Mouse (Mus musculus): ENCODE results near the gene Ptprs. TPM values are rescaled to one million over a fixed set of nuclear protein-coding genes. Genes with fewer than 3 reads are reported as not detected.

Ptprs gene
- polyA plus RNA-seq, 1 experiment from 2014 or later: 71.8 TPM

GRCm38 (mm10) chr17:56473611-56473905 is 2.7 kb downstream of the Ptprs start:
- Histone ChIP-seq H3K9me3 (no peaks in the 10 kb centered on the region), H3K4me3 (replicated peaks) (peak overlapping the region; percentile 73), H3K27me3 (replicated peaks) (peaks cover 26% of the 10 kb centered on the region), H3K4me2 (peak overlapping the region; percentile 98), H3K4me1 (peaks cover 77% of the 10 kb centered on the region), H3K27ac (no peak overlapping the region), H3K36me3 (no peaks in the 10 kb centered on the region), H3K9ac (no peak overlapping the region)
- 6% methylated on average over 11 of the region's 11 CpGs for WGBS
- ATAC-seq (ENCODE audit: insufficient read depth, low FRiP score, low read depth): no peak

GRCm38 (mm10) chr17:56472733-56473610 is 3.3 kb downstream of the Ptprs start:
- Histone ChIP-seq H3K9me3 (no peaks in the 10 kb centered on the region), H3K4me2 (peak overlapping the region; percentile 98), H3K27ac (no peak overlapping the region), H3K4me3 (replicated peaks) (peak overlapping the region; percentile 73), H3K27me3 (replicated peaks) (peaks cover 26% of the 10 kb centered on the region), H3K4me1 (peaks cover 78% of the 10 kb centered on the region), H3K36me3 (no peaks in the 10 kb centered on the region), H3K9ac (0 out of 2 replicates have a peak overlapping the region, but pooled peaks have one; percentile 4)
- 5% methylated on average over 49 of the region's 50 CpGs for WGBS
- no peak for ATAC-seq (ENCODE audit: insufficient read depth, low FRiP score, low read depth)

- Histone ChIP-seq H3K27me3 (replicated peaks) (peaks cover 26% of the 10 kb centered on the region), H3K36me3 (no peaks in the 10 kb centered on the region), H3K4me3 (replicated peaks) (peak overlapping the region; percentile 73; the same call in 1 of the 2 replicates), H3K4me1 (peaks cover 84% of the 10 kb centered on the region), H3K9ac (no peak overlapping the region), H3K27ac (no peak overlapping the region), H3K9me3 (no peaks in the 10 kb centered on the region), H3K4me2 (peak overlapping the region; percentile 98; the same call in 1 of the 2 replicates)
- WGBS: 18% methylated on average over 16 of the region's 16 CpGs
- ATAC-seq (ENCODE audit: insufficient read depth, low FRiP score, low read depth): no peak
Measured at GRCm38 (mm10) chr17:56472121-56472520, 4.2 kb downstream of the Ptprs start.

- H3K9me3 ChIP-seq: no peaks in the 10 kb centered on the region
- no peak overlapping the region for H3K9ac ChIP-seq
- H3K27me3 ChIP-seq (replicated peaks): peaks cover 26% of the 10 kb centered on the region
- ATAC-seq (ENCODE audit: insufficient read depth, low FRiP score, low read depth): no peak
- WGBS: 72% methylated on average over 5 of the region's 5 CpGs
- H3K4me1 ChIP-seq: peaks cover 89% of the 10 kb centered on the region
- no peak overlapping the region for H3K4me3 ChIP-seq (replicated peaks)
- H3K36me3 ChIP-seq: no peaks in the 10 kb centered on the region
- H3K27ac ChIP-seq: no peak overlapping the region
- H3K4me2 ChIP-seq: no peak overlapping the region
Measured at GRCm38 (mm10) chr17:56471136-56471535, 5.1 kb downstream of the Ptprs start.

GRCm38 (mm10) chr17:56470571-56470970 is 5.7 kb downstream of the Ptprs start:
- Histone ChIP-seq H3K4me2 (peak overlapping the region; percentile 58), H3K4me3 (replicated peaks) (peak overlapping the region; percentile 32), H3K27ac (no peak overlapping the region), H3K9ac (no peak overlapping the region), H3K9me3 (no peaks in the 10 kb centered on the region), H3K36me3 (no peaks in the 10 kb centered on the region), H3K27me3 (replicated peaks) (peaks cover 23% of the 10 kb centered on the region), H3K4me1 (peaks cover 85% of the 10 kb centered on the region)
- no peak for ATAC-seq (ENCODE audit: insufficient read depth, low FRiP score, low read depth)
- 19% methylated on average over 10 of the region's 10 CpGs for WGBS

- WGBS: 3% methylated on average over 26 of the region's 26 CpGs
- no peak overlapping the region; the same call in 1 of the 2 replicates for H3K9ac ChIP-seq
- ATAC-seq (ENCODE audit: insufficient read depth, low FRiP score, low read depth): no peak
- H3K27ac ChIP-seq: peak overlapping the region; percentile 54; the same call in 1 of the 2 replicates
- H3K4me2 ChIP-seq: peak overlapping the region; percentile 58
- H3K4me3 ChIP-seq (replicated peaks): peak overlapping the region; percentile 32
- H3K9me3 ChIP-seq: no peaks in the 10 kb centered on the region
- H3K27me3 ChIP-seq (replicated peaks): peaks cover 21% of the 10 kb centered on the region
- H3K36me3 ChIP-seq: no peaks in the 10 kb centered on the region
- peaks cover 85% of the 10 kb centered on the region for H3K4me1 ChIP-seq
Measured at GRCm38 (mm10) chr17:56470001-56470436, 6.3 kb downstream of the Ptprs start.

GRCm38 (mm10) chr17:56469275-56469674 is 7.0 kb downstream of the Ptprs start:
- no peaks in the 10 kb centered on the region for H3K36me3 ChIP-seq
- WGBS: 32% methylated on average over 8 of the region's 8 CpGs
- peak overlapping the region; percentile 58; the same call in 1 of the 2 replicates for H3K4me2 ChIP-seq
- no peak overlapping the region for H3K9ac ChIP-seq
- H3K4me1 ChIP-seq: peaks cover 83% of the 10 kb centered on the region
- H3K27me3 ChIP-seq (replicated peaks): peaks cover 18% of the 10 kb centered on the region
- H3K4me3 ChIP-seq (replicated peaks): no peak overlapping the region
- ATAC-seq (ENCODE audit: insufficient read depth, low FRiP score, low read depth): peak; percentile 5; the same call in 1 of the 2 replicates
- H3K9me3 ChIP-seq: no peaks in the 10 kb centered on the region
- peak overlapping the region; percentile 54; the same call in 1 of the 2 replicates for H3K27ac ChIP-seq

- no peak overlapping the region for H3K4me3 ChIP-seq (replicated peaks)
- H3K36me3 ChIP-seq: no peaks in the 10 kb centered on the region
- WGBS: 51% methylated on average over 7 of the region's 7 CpGs
- peaks cover 14% of the 10 kb centered on the region for H3K27me3 ChIP-seq (replicated peaks)
- no peaks in the 10 kb centered on the region for H3K9me3 ChIP-seq
- no peak overlapping the region; the same call in 1 of the 2 replicates for H3K4me2 ChIP-seq
- H3K4me1 ChIP-seq: peaks cover 81% of the 10 kb centered on the region
- H3K27ac ChIP-seq: peak overlapping the region; percentile 21; the same call in 1 of the 2 replicates
- no peak overlapping the region for H3K9ac ChIP-seq
- no peak for ATAC-seq (ENCODE audit: insufficient read depth, low FRiP score, low read depth)
Measured at GRCm38 (mm10) chr17:56468870-56469269, 7.4 kb downstream of the Ptprs start.

- no peaks in the 10 kb centered on the region for H3K9me3 ChIP-seq
- peaks cover 9% of the 10 kb centered on the region for H3K27me3 ChIP-seq (replicated peaks)
- no peak overlapping the region for H3K4me3 ChIP-seq (replicated peaks)
- H3K4me2 ChIP-seq: peak overlapping the region; percentile 44; the same call in 1 of the 2 replicates
- H3K9ac ChIP-seq: no peak overlapping the region
- WGBS: 90% methylated on average over 9 of the region's 9 CpGs
- H3K27ac ChIP-seq: peak overlapping the region; percentile 84
- H3K36me3 ChIP-seq: no peaks in the 10 kb centered on the region
- no peak for ATAC-seq (ENCODE audit: insufficient read depth, low FRiP score, low read depth)
- peaks cover 81% of the 10 kb centered on the region for H3K4me1 ChIP-seq
Measured at GRCm38 (mm10) chr17:56468380-56468779, 7.9 kb downstream of the Ptprs start.

- peak overlapping the region; percentile 44 for H3K4me2 ChIP-seq
- peak overlapping the region; percentile 84 for H3K27ac ChIP-seq
- H3K9me3 ChIP-seq: no peaks in the 10 kb centered on the region
- WGBS: 40% methylated on average over 7 of the region's 7 CpGs
- no peak overlapping the region for H3K9ac ChIP-seq
- peak; percentile 23; the same call in 1 of the 2 replicates for ATAC-seq (ENCODE audit: insufficient read depth, low FRiP score, low read depth)
- no peaks in the 10 kb centered on the region for H3K36me3 ChIP-seq
- H3K4me3 ChIP-seq (replicated peaks): 0 out of 2 replicates have a peak overlapping the region, but pooled peaks have one; percentile 6
- no peaks in the 10 kb centered on the region for H3K27me3 ChIP-seq (replicated peaks)
- peaks cover 80% of the 10 kb centered on the region for H3K4me1 ChIP-seq
Measured at GRCm38 (mm10) chr17:56467456-56467884, 8.8 kb downstream of the Ptprs start.

GRCm38 (mm10) chr17:56466747-56467146 is 9.5 kb downstream of the Ptprs start:
- peaks cover 73% of the 10 kb centered on the region for H3K4me1 ChIP-seq
- H3K4me2 ChIP-seq: peak overlapping the region; percentile 29; the same call in 1 of the 2 replicates
- H3K27ac ChIP-seq: peak overlapping the region; percentile 48; the same call in 1 of the 2 replicates
- H3K27me3 ChIP-seq (replicated peaks): no peaks in the 10 kb centered on the region
- ATAC-seq (ENCODE audit: insufficient read depth, low FRiP score, low read depth): no peak
- H3K9ac ChIP-seq: no peak overlapping the region
- no peaks in the 10 kb centered on the region for H3K9me3 ChIP-seq
- 67% methylated on average over 6 of the region's 6 CpGs for WGBS
- H3K4me3 ChIP-seq (replicated peaks): no peak overlapping the region
- no peaks in the 10 kb centered on the region for H3K36me3 ChIP-seq

- no peak for ATAC-seq (ENCODE audit: insufficient read depth, low FRiP score, low read depth)
- no peak overlapping the region for H3K4me3 ChIP-seq (replicated peaks)
- no peak overlapping the region for H3K9ac ChIP-seq
- peaks cover 72% of the 10 kb centered on the region for H3K4me1 ChIP-seq
- no peaks in the 10 kb centered on the region for H3K9me3 ChIP-seq
- WGBS: 75% methylated on average over 7 of the region's 7 CpGs
- no peaks in the 10 kb centered on the region for H3K36me3 ChIP-seq
- H3K27me3 ChIP-seq (replicated peaks): no peaks in the 10 kb centered on the region
- H3K27ac ChIP-seq: no peak overlapping the region
- H3K4me2 ChIP-seq: no peak overlapping the region
Measured at GRCm38 (mm10) chr17:56464817-56465216, 11.5 kb downstream of the Ptprs start.
